Mouse (Mus musculus) forebrain, embryonic 16.5 days (tissue): ENCODE measurements around the gene Fam240b. TPM values are rescaled to one million over a fixed set of nuclear protein-coding genes. Genes with fewer than 3 reads are reported as not detected.
A peak's percentile ranks its signal among the peaks of the same experiment; 100 is the strongest.

Experiments
- ATAC-seq: fragments of 200-750 bp; cut with Nextera tagmentation; 2 replicates; pipeline ENCODE4 v1.8.0; 2017; ENCODE audit warnings: mild to moderate bottlenecking, moderate library complexity
- H3K27ac ChIP-seq: fragments of 300-500 bp; sonication (generic); 2 replicates; pipeline ENCODE4 v1.5.1; 2014; ENCODE audit warnings: low read length, control low read depth
- H3K27me3 ChIP-seq: fragments of 300-500 bp; sonication (generic); replicated peaks from 2 replicates; pipeline ENCODE4 v1.6.1; 2014; ENCODE audit warnings: low read length; ENCODE audit not compliant: control insufficient read depth, insufficient read depth
- H3K36me3 ChIP-seq: fragments of 300-500 bp; sonication (generic); 2 replicates; pipeline ENCODE4 v1.6.1; 2014; ENCODE audit not compliant: control insufficient read depth, insufficient read depth
- H3K4me1 ChIP-seq: fragments of 300-500 bp; sonication (generic); replicated peaks from 2 replicates; pipeline ENCODE4 v1.6.1; 2014; ENCODE audit warnings: low read length; ENCODE audit not compliant: control insufficient read depth, insufficient read depth
- H3K4me2 ChIP-seq: fragments of 300-500 bp; sonication (generic); 2 replicates; pipeline ENCODE4 v1.6.1; 2014; ENCODE audit warnings: mild to moderate bottlenecking, low read length, control low read depth
- H3K4me3 ChIP-seq: fragments of 300-500 bp; sonication (generic); replicated peaks from 2 replicates; pipeline ENCODE4 v1.5.1; 2014; ENCODE audit warnings: mild to moderate bottlenecking, low read length, control low read depth
- H3K9ac ChIP-seq: fragments of 300-500 bp; sonication (generic); replicated peaks from 2 replicates; pipeline ENCODE4 v1.6.1; 2014; ENCODE audit warnings: low read depth, low read length, control low read depth
- H3K9me3 ChIP-seq: fragments of 300-500 bp; sonication (generic); 2 replicates; pipeline ENCODE4 v1.6.1; 2016; ENCODE audit warnings: low read length; ENCODE audit not compliant: control insufficient read depth
- WGBS: fragments of 180-500 bp; shearing (Covaris S2); extraction: QIAGEN DNeasy Blood & Tissue Kit; methylation state at CpG from one replicate; pipeline ENCODE4 v1.1.7; 2014; 5-methylcytosine and 5-hydroxymethylcytosine counted together
- polyA plus RNA-seq: library from polyadenylated mRNA; unstranded; fragments of >200 nt; fragmentation: Nextera tagmentation; extraction: Ambion mirVana; gene quantifications from 2 replicates; pipeline ENCODE4 v1.2.1, GENCODE M21; 2015

Gene Fam240b
- not detected in 2 replicates for polyA plus RNA-seq

- 86% methylated on average over 6 of the region's 6 CpGs for WGBS
- Histone ChIP-seq H3K9me3 (no peaks in the 10 kb centered on the region), H3K27ac (no peak within 1 kb of the TSS), H3K4me1 (no peaks in the 10 kb centered on the region), H3K4me3 (no peak within 1 kb of the TSS), H3K9ac (no peak within 1 kb of the TSS), H3K36me3 (no peaks in the 10 kb centered on the region), H3K4me2 (no peak within 1 kb of the TSS), H3K27me3 (no peaks in the 10 kb centered on the region)
- no peak for ATAC-seq
Observed at GRCm38 (mm10) chr13:64497692-64498091, at the start of gene Fam240b. Fam240b (minus strand) TSS chr13:64497792.

GRCm38 (mm10) chr13:64530139-64530538, 32.5 kb upstream of the Fam240b start:
- ATAC-seq: no peak
- H3K36me3 ChIP-seq: no peaks in the 10 kb centered on the region
- H3K27ac ChIP-seq: no peak overlapping the region
- no peaks in the 10 kb centered on the region for H3K9me3 ChIP-seq
- no peak overlapping the region for H3K4me3 ChIP-seq
- H3K4me1 ChIP-seq: no peaks in the 10 kb centered on the region; the same call in none of the 2 replicates
- H3K27me3 ChIP-seq: no peaks in the 10 kb centered on the region
- H3K4me2 ChIP-seq: no peak overlapping the region
- H3K9ac ChIP-seq: no peak overlapping the region
- 73% methylated on average over 5 of the region's 5 CpGs for WGBS

GRCm38 (mm10) chr13:64526515-64527285, 29.1 kb upstream of the Fam240b start:
- Histone ChIP-seq H3K9ac (no peak overlapping the region), H3K4me3 (no peak overlapping the region), H3K27ac (peak overlapping the region; percentile 68), H3K9me3 (no peaks in the 10 kb centered on the region), H3K27me3 (no peaks in the 10 kb centered on the region), H3K4me2 (no peak overlapping the region), H3K36me3 (no peaks in the 10 kb centered on the region), H3K4me1 (no peaks in the 10 kb centered on the region; the same call in none of the 2 replicates)
- 65% methylated on average over 15 of the region's 15 CpGs for WGBS
- ATAC-seq: peak; percentile 95

GRCm38 (mm10) chr13:64514247-64514646, 16.7 kb upstream of the Fam240b start:
- no peaks in the 10 kb centered on the region for H3K36me3 ChIP-seq
- H3K4me2 ChIP-seq: no peak overlapping the region
- H3K4me1 ChIP-seq: no peaks in the 10 kb centered on the region
- H3K27me3 ChIP-seq: no peaks in the 10 kb centered on the region
- H3K27ac ChIP-seq: no peak overlapping the region
- no peak overlapping the region for H3K4me3 ChIP-seq
- no peaks in the 10 kb centered on the region for H3K9me3 ChIP-seq
- no peak for ATAC-seq
- H3K9ac ChIP-seq: no peak overlapping the region
- WGBS: 61% methylated on average over 2 of the region's 2 CpGs

DNA sequence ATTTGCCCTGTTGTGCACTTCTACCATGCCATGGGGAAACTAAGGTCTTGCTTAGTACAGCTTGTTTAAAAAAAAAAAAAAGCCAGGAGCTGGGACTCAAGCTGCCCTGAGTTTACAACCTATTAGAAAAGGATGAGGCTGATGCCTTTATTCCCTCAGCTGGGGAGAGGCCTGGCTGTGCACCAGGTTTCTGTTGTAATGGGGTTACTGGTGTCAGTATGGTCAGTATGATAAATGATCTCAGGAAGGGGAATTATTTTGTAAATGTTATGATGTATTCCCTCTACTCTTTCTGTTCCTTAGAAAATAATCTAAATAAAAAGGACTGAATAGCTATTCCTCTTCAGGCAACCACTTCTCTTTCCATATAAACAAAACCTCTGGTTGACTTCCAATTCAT, 14.0 kb upstream of the Fam240b start:
- no peaks in the 10 kb centered on the region for H3K27me3 ChIP-seq
- no peak overlapping the region for H3K4me2 ChIP-seq
- H3K36me3 ChIP-seq: no peaks in the 10 kb centered on the region
- ATAC-seq: no peak
- H3K4me1 ChIP-seq: no peaks in the 10 kb centered on the region
- H3K4me3 ChIP-seq: no peak overlapping the region
- H3K9ac ChIP-seq: no peak overlapping the region
- no peaks in the 10 kb centered on the region for H3K9me3 ChIP-seq
- H3K27ac ChIP-seq: no peak overlapping the region

DNA sequence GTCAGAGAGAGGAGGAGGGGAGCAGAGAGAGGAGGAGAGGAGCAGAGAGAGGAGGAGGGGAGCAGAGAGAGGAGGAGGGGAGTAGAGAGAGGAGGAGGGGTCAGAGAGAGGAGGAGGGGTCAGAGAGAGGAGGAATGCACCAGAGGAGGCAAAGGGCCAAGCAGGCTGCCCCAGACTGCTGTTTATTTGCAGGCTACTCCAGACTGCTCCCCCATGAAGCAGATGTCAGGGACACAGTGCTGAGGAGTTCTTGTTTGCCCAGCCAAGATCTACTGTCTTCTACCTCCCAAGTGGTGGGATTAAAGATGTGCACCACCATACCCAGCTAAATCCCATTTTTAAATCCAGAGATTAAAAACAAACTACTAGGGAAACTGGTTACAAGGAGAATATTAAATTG, 9.8 kb upstream of the Fam240b start:
- no peak for ATAC-seq
- Histone ChIP-seq H3K4me2 (no peak overlapping the region), H3K4me1 (no peaks in the 10 kb centered on the region), H3K9me3 (no peaks in the 10 kb centered on the region), H3K9ac (no peak overlapping the region), H3K36me3 (no peaks in the 10 kb centered on the region), H3K27ac (no peak overlapping the region), H3K27me3 (no peaks in the 10 kb centered on the region), H3K4me3 (no peak overlapping the region)

DNA sequence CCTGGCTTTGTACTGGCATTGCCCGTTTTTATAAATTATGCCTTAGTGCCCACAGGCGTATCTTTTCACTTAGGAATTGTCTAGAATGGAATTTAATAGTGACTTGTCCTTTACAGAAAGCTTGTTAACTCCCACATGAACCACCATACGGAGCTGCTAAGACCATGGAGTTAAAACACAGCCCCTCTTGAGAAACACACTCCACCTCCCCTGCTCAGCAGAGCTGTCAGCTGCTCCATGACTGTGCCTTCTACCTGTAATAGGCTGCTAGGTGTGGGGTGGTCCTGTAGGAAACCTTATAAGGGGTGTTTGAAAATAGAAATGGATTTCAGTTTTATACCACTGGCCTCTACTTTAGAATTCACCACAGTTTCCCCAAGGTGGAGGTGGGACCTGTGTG, 5.2 kb upstream of the Fam240b start:
- 83% methylated on average over 3 of the region's 3 CpGs for WGBS

DNA sequence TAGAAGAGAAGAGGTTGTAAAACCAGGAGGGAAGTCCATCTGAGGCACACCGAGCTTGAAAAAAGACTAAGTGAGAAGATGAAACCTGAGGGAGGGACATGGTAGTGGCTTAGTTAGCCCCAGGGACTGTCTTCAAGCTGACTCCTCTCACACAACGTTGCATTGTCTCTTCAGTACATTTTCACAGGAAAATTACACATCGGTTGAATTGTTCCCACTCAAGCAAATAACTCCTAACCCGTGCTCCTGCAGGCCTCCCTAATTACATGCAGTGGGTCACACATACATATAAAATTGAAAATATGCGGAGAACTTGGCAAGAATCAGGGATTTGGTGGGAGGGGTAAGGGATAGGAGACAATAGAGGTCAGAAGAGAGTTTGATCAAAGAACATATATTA, 4.0 kb downstream of the Fam240b start:
- H3K4me2 ChIP-seq: no peak overlapping the region
- H3K27ac ChIP-seq: no peak overlapping the region
- ATAC-seq: no peak
- H3K9me3 ChIP-seq: no peaks in the 10 kb centered on the region
- H3K9ac ChIP-seq: no peak overlapping the region
- 59% methylated on average over 5 of the region's 5 CpGs for WGBS
- H3K4me3 ChIP-seq: no peak overlapping the region
- no peaks in the 10 kb centered on the region for H3K4me1 ChIP-seq
- H3K36me3 ChIP-seq: no peaks in the 10 kb centered on the region
- H3K27me3 ChIP-seq: no peaks in the 10 kb centered on the region

More for the DNA sequence above, 5.2 kb upstream of the Fam240b start:
- H3K27ac ChIP-seq: no peak overlapping the region
- no peaks in the 10 kb centered on the region for H3K36me3 ChIP-seq
- no peaks in the 10 kb centered on the region for H3K4me1 ChIP-seq
- no peaks in the 10 kb centered on the region for H3K9me3 ChIP-seq
- H3K9ac ChIP-seq: no peak overlapping the region
- H3K27me3 ChIP-seq: no peaks in the 10 kb centered on the region
- no peak for ATAC-seq
- H3K4me3 ChIP-seq: no peak overlapping the region
- H3K4me2 ChIP-seq: no peak overlapping the region

DNA sequence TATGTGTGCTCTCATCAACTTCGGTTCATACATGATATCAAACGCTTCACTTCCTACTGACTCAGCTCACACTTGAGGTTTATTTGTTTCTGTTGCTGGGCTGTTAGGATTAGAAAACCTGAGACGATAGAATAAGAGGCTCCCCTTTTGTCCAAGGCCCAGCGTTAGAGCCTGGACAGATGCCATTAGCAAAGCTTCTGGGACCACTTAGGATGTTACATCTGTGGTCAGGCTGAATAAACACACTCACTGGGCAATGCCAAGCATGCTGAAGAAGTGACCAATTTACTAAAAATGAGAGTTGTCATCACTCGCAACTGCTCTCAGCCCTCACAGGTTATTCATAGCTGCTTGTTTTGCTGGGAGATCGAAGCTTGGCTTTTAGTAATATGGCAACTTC, 7.7 kb downstream of the Fam240b start:
- H3K4me3 ChIP-seq: no peak overlapping the region
- no peak for ATAC-seq
- WGBS: 79% methylated on average over 6 of the region's 6 CpGs

GRCm38 (mm10) chr13:64479960-64480359, 17.6 kb downstream of the Fam240b start:
- no peak for ATAC-seq
- H3K4me2 ChIP-seq: no peak overlapping the region
- H3K4me3 ChIP-seq: no peak overlapping the region
- H3K27ac ChIP-seq: no peak overlapping the region
- no peaks in the 10 kb centered on the region for H3K27me3 ChIP-seq
- WGBS: 79% methylated on average over 3 of the region's 3 CpGs
- no peaks in the 10 kb centered on the region for H3K4me1 ChIP-seq
- no peak overlapping the region for H3K9ac ChIP-seq
- no peaks in the 10 kb centered on the region for H3K36me3 ChIP-seq
- no peaks in the 10 kb centered on the region for H3K9me3 ChIP-seq

More for the DNA sequence above, 7.7 kb downstream of the Fam240b start:
- H3K9ac ChIP-seq: no peak overlapping the region
- H3K27ac ChIP-seq: no peak overlapping the region
- no peaks in the 10 kb centered on the region for H3K9me3 ChIP-seq
- no peak overlapping the region for H3K4me2 ChIP-seq
- H3K27me3 ChIP-seq: no peaks in the 10 kb centered on the region
- H3K4me1 ChIP-seq: no peaks in the 10 kb centered on the region
- no peaks in the 10 kb centered on the region for H3K36me3 ChIP-seq
